Mouse (Mus musculus) lung, embryonic 15.5 days (tissue): ENCODE data around the gene Slc25a31. TPM values are rescaled to one million over a fixed set of nuclear protein-coding genes. Genes with fewer than 3 reads are reported as not detected.

Experiments
- ATAC-seq: fragments of 200-750 bp; cut with Nextera tagmentation; 2 replicates; pipeline ENCODE4 v1.8.0; 2017; ENCODE audit warnings: moderate number of reproducible peaks, borderline replicate concordance; ENCODE audit not compliant: low FRiP score, low TSS enrichment; ENCODE audit errors: extremely low read depth
- H3K27ac ChIP-seq: fragments of 300-500 bp; sonication (generic); 2 replicates; pipeline ENCODE4 v1.5.1; 2015; ENCODE audit warnings: moderate library complexity, mild to moderate bottlenecking, inconsistent platforms
- H3K27me3 ChIP-seq: fragments of 300-500 bp; sonication (generic); 2 replicates; pipeline ENCODE4 v1.6.1; 2015; ENCODE audit warnings: inconsistent platforms
- H3K36me3 ChIP-seq: fragments of 300-500 bp; sonication (generic); 2 replicates; pipeline ENCODE4 v1.6.1; 2015; ENCODE audit warnings: inconsistent platforms
- H3K4me1 ChIP-seq: fragments of 300-500 bp; sonication (generic); 2 replicates; pipeline ENCODE4 v1.6.1; 2015; ENCODE audit warnings: inconsistent platforms
- H3K4me2 ChIP-seq: fragments of 300-500 bp; sonication (generic); 2 replicates; pipeline ENCODE4 v1.6.1; 2015; ENCODE audit warnings: inconsistent platforms, mild to moderate bottlenecking, moderate library complexity
- H3K4me3 ChIP-seq: fragments of 300-500 bp; sonication (generic); 2 replicates; pipeline ENCODE4 v1.5.1; 2015; ENCODE audit warnings: mild to moderate bottlenecking, inconsistent platforms
- H3K9ac ChIP-seq: fragments of 300-500 bp; sonication (generic); 2 replicates; pipeline ENCODE4 v1.6.1; 2015; ENCODE audit warnings: inconsistent platforms
- H3K9me3 ChIP-seq: fragments of 300-500 bp; sonication (generic); 2 replicates; pipeline ENCODE4 v1.6.1; 2016; ENCODE audit warnings: inconsistent platforms
- WGBS: fragments of 180-500 bp; shearing (Covaris S2); methylation state at CpG from one replicate; pipeline ENCODE4 v1.1.7; 2015; 5-methylcytosine and 5-hydroxymethylcytosine counted together
- polyA plus RNA-seq: library from polyadenylated mRNA; unstranded; fragments of >200 nt; fragmentation: Nextera tagmentation; extraction: Ambion mirVana; gene quantifications from 2 replicates; pipeline ENCODE4 v1.2.1, GENCODE M21; 2015

The Slc25a31 gene
- polyA plus RNA-seq, 1 experiment from 2014 or later: 0.11 TPM

DNA sequence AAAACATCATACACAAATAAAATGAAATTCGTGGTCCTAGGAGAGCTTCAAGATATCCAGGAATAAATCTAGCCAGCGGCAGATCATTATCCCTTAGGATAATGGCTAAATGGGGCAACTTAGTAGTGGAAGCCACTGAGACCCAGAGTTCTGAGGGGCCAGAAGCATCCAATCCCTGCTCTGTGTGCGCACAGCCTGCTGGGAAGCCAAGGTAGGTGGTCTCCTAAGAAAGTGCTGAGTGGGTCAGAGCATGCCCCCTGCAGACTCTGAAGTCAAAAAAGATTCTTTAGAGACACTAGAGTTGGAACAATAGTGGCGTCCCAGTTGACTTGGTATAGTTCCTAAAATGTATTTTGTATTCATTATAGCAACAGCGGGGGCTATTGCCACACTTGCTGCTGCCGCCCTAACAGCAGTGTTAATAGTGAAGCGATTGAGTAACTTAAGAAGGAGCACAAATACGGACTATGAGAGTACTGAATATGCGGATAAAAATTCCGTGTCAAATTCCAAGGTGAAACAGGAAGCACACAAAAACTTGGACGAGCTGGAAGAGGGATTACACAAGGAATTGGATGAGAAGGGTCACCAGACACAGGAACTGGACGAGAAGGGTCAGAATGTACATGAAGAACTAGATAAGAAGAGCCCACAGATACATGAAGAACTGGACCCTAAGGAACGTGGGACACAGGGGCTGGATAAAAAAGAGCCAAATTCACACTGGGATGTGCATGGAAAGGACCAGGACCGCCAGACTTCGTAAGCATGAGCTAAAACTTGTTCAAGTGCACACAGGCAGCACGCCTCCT, 35.6 kb downstream of the Slc25a31 start, which contains the start of gene Hspa4l:
TSS of gene Hspa4l (plus strand) at position 472 of the 812 bp plus-strand sequence.
- Histone ChIP-seq H3K36me3 (no peaks in the 10 kb centered on the region), H3K4me3 (peak within 1 kb of the TSS; percentile 63), H3K27ac (peak within 1 kb of the TSS; percentile 74), H3K4me2 (peak within 1 kb of the TSS; percentile 93), H3K4me1 (peaks cover 12% of the 10 kb centered on the region), H3K9ac (peak within 1 kb of the TSS; percentile 51), H3K9me3 (no peaks in the 10 kb centered on the region), H3K27me3 (peaks cover 8% of the 10 kb centered on the region; the same call in 1 of the 2 replicates)
- ATAC-seq: no peak
- 20% methylated on average over 16 of the region's 16 CpGs for WGBS

DNA sequence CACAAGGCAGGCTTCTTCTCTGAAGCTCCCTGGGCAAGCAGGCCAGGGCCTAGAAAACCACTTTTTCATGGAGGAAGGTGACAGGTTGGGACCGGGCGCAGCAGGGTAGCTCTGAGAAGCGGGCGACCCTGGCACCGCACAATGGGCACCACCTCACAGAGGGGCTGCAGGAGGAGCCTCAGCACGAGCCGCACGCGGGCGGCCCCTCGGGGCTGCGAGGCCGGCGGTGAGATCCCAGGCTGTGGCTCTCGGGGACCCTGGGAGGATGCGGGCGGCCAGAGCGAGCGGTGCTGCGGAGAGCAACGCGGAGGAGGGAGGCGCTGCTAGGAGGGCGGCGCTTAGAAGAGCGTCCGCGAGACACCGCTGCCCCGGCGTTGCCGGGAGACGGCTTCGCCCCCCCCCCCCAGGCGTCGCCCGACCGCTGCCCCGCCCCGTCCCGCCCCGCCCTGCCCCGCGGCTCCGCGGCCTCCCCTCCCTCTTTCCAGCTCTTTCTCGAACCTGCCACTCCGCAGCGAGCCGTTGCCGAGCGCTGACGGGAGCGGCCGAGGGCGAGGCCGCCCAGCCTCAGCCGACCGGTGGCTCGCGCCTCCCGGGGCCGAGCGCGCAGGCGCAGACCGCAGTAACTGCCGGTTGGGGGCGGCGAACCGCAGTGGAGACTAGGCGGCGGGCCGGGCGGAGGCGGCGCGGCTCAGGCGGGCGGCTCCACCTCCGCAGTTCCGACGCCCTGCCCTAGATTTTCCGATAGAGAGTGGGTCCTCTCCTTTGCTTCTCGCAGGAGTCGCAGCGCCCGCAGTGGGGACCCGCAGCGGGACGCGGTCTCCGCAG, 36.4 kb downstream of the Slc25a31 start:
- Histone ChIP-seq H3K9ac (peak overlapping the region; percentile 51), H3K4me3 (peak overlapping the region; percentile 63), H3K27me3 (peaks cover 8% of the 10 kb centered on the region; the same call in 1 of the 2 replicates), H3K27ac (peak overlapping the region; percentile 74), H3K4me2 (peak overlapping the region; percentile 93), H3K9me3 (no peaks in the 10 kb centered on the region), H3K4me1 (peaks cover 12% of the 10 kb centered on the region), H3K36me3 (no peaks in the 10 kb centered on the region)
- ATAC-seq: peak; percentile 98
- under 1% methylated on average over 35 of the region's 93 CpGs for WGBS

GRCm38 (mm10) chr3:40745661-40746547, 37.2 kb downstream of the Slc25a31 start:
- H3K9ac ChIP-seq: peak overlapping the region; percentile 51
- no peaks in the 10 kb centered on the region for H3K9me3 ChIP-seq
- peaks cover 12% of the 10 kb centered on the region for H3K4me1 ChIP-seq
- peak overlapping the region; percentile 74 for H3K27ac ChIP-seq
- ATAC-seq: peak; percentile 47
- no peaks in the 10 kb centered on the region for H3K36me3 ChIP-seq
- H3K27me3 ChIP-seq: peaks cover 8% of the 10 kb centered on the region; the same call in 1 of the 2 replicates
- H3K4me2 ChIP-seq: peak overlapping the region; percentile 93
- peak overlapping the region; percentile 63 for H3K4me3 ChIP-seq
- WGBS: 2% methylated on average over 37 of the region's 37 CpGs

DNA sequence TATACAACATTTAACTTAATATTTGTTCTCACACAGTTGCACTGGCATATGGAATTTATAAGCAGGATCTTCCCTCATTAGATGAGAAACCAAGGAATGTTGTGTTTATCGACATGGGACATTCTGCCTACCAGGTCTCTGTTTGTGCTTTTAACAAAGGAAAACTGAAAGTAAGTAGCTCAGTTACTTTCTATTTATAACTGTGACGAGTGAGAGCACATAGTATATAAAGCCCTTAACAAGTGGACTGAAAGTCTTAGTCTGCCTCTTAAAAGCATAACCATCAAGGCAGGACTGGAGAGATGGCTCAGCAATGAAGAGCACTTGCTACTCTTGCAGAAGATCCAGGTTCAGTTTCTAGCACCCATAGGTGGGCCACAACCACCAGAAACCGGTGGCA, 52.1 kb downstream of the Slc25a31 start:
- WGBS: 79% methylated on average over 3 of the region's 3 CpGs
- Histone ChIP-seq H3K27me3 (no peaks in the 10 kb centered on the region), H3K4me2 (no peak overlapping the region), H3K9ac (no peak overlapping the region), H3K9me3 (no peaks in the 10 kb centered on the region), H3K4me1 (no peaks in the 10 kb centered on the region), H3K36me3 (no peaks in the 10 kb centered on the region), H3K27ac (no peak overlapping the region), H3K4me3 (no peak overlapping the region)
- ATAC-seq: no peak

- 81% methylated on average over 2 of the region's 2 CpGs for whole genome bisulfite sequencing
Observed at GRCm38 (mm10) chr3:40761312-40761711, 52.7 kb downstream of the Slc25a31 start.

More at GRCm38 (mm10) chr3:40761312-40761711, 52.7 kb downstream of the Slc25a31 start:
- H3K4me1 ChIP-seq: no peaks in the 10 kb centered on the region
- no peak overlapping the region for H3K27ac ChIP-seq
- H3K4me3 ChIP-seq: no peak overlapping the region
- H3K36me3 ChIP-seq: no peaks in the 10 kb centered on the region
- no peak overlapping the region for H3K4me2 ChIP-seq
- H3K9ac ChIP-seq: no peak overlapping the region
- no peak for ATAC-seq
- no peaks in the 10 kb centered on the region for H3K27me3 ChIP-seq
- H3K9me3 ChIP-seq: no peaks in the 10 kb centered on the region

Other genes starting within 250 kb of the Slc25a31 start
- 2.4 TPM in 2 replicates for gene Intu, start 177.6 kb upstream of the Slc25a31 start, polyA plus RNA-seq
- gene Hspa4l, start 35.6 kb downstream of the Slc25a31 start, polyA plus RNA-seq: 16.9 and 20.4 TPM in 2 replicates
- gene Plk4, start 91.2 kb downstream of the Slc25a31 start, polyA plus RNA-seq: 71.9 and 72.9 TPM in 2 replicates
- 7.7 and 7.8 TPM in 2 replicates for gene Mfsd8, start 138.0 kb downstream of the Slc25a31 start, polyA plus RNA-seq
- 6.5 and 6.8 TPM in 2 replicates for gene Abhd18, start 138.1 kb downstream of the Slc25a31 start, polyA plus RNA-seq
- gene 1700034I23Rik, start 193.7 kb downstream of the Slc25a31 start, polyA plus RNA-seq: 0.10 and 0.28 TPM in 2 replicates
- gene Larp1b, start 241.0 kb downstream of the Slc25a31 start, polyA plus RNA-seq: 3.4 and 3.6 TPM in 2 replicates